Mouse (Mus musculus) cerebellum, adult 9-10 months (tissue): ENCODE measurements around the gene B3gnt3.
A peak's percentile ranks its signal among the peaks of the same experiment; 100 is the strongest.
"Not testable (repeated sequence)": the region's sequence is repeated elsewhere in the genome, so short reads cannot be mapped to it uniquely, and the experiment has no call there.

ENCODE experiments used
- DNase-seq: peaks from one replicate; pipeline ENCODE4 v3.0.0; 2022

The B3gnt3 gene

DNA sequence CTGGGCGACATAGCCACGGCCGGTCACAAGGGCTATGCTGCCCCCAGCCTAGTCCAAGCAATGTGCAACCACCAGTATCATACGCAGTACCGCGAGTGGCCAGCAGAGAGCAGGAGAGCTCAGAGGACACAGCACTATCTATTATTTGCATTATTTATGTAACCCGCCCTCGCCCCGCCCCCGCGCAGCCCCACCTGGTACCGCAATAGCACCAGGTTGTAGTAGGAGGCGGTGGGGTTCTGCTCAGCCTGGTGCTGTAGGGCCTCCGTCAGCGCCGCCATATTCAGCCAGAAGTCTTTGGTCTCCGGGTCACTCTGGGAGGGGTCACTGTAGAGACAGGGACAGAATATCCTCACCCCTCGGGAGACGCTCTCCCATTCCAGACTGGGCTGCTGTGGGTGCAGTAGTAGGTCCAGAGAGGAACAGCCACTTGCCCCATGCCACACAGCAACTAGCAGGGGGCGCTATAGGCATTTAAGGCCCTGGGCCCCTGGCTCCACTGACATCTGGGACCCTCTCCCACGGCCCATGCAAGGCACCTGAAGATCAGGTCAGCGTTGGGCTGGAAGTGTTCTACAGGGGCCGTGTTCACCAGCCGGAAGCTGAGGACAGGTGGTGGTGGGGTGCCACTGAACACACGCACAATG is 8.3 kb upstream of the B3gnt3 start:
- DNase-seq = peak; percentile 97

DNA sequence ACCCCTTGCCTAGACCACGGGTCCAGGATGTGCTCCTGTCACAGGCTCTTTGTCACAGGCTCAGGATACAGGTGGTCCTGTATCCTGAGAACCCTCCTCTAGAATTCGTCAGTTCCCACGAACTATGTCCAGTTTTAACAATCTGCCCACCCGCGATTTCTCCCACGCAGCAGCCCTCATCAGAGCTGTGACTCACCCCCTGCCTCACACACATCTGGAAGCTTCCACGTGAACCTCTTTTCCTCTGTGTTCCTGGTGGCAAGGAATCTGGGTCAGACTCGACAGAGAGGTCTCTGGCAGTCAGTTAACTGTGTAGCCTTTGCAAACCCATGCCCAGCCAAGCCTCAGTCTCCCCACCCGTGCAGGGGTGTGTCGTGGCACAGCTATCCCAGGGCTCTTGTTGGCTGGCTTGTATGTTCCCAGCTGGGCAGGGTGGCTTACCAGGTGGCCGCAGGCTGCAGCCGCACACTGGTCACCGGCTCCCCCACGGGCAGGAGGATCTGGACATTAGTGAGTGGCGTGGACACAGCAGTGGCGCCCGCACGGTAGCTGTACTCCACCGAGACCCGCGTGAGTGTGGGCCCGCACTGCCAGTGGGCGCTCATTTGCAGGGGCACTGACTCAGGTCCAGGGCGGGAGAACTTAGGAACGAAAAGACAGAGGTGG is 7.7 kb upstream of the B3gnt3 start:
- DNase-seq = no peak

DNA sequence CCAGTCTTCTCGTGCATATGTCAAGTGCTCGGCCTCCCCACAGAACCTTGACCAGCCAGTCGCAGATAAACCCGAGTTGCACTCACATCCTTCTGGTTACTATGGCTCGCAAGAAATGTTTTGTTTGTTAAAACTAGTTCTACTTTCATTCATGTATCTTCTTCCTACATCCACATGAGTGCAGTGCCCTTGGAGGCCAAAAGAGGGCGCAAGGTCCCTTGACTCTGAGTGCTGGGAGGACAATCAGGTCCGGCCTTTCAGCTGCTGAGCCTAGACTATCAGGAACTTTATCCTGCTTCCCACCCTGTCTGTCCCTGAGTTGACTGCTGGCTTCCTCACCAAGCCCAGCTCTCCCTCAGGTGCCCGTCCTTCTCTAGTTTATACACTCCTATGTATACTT is 6.3 kb upstream of the B3gnt3 start:
- peak; percentile 66 for DNase-seq

DNA sequence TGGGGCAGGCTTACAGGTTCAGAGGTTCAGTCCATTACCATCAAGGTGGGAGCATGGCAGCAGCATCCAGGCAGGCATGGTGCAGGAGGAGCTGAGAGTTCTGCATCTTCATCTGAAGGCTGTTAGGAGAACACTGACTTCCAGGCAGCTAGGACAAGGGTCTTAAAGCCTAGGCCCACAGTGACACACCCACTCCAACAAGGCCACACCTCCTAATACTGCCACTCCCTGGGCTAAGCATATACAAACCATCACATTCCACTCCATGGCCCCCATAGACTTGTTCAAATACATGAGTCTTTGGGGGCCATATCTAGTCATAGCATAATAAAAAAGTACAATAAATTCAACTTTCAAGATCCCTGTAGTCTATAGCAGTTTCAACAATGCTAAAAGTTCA is 1.8 kb upstream of the B3gnt3 start:
- not testable (repeated sequence) for DNase-seq

DNA sequence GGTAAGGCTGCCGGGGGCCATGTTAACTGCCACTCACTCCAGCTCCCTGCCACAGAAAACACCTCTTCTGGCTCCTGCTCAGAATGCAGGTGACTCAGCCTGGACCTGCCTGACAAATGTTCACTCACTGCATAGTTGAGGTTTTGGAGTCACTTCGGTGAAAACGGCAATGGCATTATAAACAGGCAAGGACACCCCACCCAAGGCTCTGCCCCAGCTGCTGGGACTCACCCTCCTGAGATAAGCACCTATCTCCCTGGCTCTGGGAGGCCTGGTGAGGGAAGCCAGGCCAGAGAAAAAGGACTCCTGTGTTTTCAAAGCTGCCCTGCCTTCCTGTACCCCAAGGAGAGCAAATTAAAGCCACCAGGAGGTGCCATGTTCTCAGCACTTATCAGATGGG is 1.3 kb upstream of the B3gnt3 start:
- no peak for DNase-seq

DNA sequence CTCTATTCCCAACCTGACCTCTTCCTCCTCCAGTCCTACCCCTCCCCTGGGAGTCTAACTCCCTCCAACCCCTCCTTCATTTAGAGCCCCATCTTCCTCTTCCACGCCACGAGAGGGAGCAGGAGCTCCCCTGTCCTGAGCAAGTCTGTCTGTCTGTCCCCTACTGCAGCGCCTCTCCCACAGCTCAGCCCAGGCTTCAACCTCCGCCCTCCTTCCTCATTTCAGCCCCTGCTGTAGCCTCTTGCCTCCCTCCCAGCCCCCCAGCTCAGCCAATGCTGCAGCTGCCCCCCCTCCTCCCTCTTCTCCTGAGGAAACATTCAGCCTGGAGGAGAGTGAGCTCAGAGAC is 471 bp upstream of the B3gnt3 start:
- no peak for DNase-seq

DNA sequence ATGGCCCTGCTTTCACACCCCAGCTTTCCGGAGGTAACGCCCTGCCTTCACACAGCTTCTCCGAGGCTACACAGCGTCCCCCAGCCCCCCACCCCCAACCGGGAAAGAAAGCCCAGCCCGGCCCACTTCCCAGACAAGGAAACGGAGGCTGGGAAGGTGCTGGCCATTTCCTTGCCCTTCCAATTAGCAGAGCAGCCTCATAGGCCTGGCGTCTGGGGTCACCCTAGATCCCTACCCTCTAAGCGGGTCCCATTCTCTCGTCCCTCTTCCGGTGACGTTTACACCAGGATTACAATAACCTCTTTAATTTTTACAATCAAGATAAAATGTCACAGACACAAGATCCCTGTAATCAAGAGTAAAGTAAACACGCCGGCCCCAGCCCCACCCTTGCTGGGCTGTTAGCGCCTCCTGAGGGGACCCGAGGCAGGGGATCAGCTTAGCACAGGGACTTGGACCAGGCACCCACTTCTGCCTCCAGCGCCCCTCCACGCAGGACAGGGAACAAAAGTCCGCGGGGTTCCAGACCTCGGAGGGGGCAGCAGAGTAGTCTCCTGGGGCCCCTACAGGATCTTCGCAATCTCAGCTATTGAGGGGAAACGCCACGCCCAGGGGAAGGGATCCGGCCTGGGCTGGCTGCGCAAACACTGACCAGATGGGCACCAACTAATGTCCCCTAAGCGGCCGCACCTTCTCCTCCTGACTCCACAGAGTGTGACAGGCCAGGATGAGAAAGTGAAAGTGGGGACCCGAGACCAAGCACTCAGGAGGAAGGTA is 908 bp downstream of the B3gnt3 start:
- no peak for DNase-seq

DNA sequence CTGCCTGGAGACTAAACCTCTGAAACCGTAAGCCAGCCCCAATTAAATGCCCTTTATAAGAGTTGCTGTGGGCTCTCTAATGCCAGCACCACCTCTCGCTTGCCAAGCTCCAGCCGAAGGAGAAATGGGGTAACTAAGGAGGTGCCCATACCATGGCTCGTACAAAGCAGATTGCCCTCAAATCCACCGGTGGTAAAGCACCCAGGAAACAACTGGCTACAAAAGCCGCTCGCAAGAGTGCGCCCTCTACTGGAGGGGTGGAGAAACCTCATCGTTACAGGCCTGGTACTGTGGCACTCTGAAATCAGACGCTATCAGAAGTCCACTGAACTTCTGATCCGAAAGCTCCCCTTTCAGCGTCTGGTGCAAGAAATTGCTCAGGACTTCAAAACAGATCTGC is 6.1 kb downstream of the B3gnt3 start:
- DNase-seq = not testable (repeated sequence)

DNA sequence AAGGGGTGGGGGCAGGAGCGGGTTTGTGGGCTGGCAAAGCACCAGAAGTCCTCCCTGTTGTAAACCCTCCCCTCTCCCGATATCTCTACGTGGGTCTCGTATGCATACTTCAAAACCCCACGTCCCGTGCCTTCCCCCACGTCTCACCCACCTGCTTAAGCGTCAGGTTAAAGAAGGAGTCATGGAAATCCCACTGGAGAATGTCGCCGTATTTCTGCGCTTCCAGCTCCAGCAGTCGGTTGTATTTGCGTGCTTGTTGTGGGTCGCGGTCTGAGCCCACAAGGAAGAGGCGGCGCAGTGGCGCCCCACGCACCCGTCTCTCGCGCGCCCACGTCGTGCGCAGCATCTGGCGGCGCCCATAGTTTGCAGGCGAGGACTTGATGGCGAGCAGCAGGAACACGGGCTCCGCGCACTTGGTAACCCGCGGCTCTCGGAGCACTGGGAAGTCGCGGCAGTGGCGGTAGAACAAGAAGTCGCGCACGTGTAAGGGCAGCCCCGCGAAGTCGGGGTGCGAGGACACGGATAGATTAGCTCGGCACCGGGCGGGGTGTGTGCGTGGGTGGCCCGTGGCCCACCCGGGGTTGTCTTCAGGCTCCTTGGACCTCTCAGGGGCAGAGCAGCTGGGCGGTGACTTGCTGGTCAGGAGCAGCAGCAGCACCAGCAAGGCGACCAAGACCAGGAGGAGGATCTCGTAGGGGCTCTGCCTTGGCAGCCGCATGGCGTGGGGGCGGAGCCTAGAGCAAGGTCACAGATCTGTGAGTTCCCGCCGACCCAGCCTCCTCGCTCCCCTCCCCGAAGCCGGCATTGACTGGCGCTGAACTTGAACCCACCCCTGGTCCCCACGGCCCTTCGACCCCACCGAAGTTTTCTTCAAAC is 8.2 kb downstream of the B3gnt3 start:
- DNase-seq = no peak

DNA sequence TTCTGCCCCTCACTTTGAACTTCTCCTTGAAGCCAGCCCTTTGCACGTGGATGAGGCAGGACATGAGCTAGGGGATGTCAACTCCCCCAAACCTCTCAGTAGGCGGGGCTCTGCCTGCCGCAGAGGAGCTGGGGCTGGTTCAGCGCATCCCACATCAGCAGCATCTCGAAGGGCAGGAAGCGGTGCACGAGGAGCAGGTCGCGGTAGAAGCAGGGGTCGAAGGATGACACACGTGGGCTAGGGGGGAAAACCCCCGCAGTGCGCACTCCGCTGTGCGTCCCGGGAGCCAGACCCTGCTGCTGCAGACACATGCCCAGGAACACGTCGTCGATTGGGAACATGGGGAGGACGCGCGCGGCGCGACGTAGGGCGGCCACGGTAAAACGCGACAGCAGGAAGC is 9.1 kb downstream of the B3gnt3 start:
- DNase-seq = no peak

DNA sequence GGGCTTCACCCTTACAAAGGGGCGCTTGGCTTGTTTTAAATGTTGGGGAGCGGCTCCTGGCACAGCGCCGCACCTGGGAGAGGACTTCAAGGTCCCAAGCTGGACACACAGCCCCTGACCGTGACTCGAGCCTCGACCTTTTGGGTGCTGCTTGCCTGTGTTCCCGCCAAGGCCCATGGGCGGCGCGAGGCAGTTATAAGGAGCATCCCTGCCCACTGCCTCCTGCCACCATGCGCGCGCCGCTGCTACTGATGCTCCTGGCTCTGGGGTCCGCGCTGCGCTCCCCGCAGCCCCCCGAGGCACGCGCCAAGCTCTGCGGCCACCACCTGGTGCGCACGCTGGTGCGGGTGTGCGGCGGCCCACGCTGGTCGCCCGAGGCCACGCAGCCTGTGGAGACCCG is 12.6 kb downstream of the B3gnt3 start, which contains the start of gene Insl3:
Gene Insl3, plus strand, starts transcription at position 187 of the 400 bp plus-strand sequence.
- DNase-seq = no peak

DNA sequence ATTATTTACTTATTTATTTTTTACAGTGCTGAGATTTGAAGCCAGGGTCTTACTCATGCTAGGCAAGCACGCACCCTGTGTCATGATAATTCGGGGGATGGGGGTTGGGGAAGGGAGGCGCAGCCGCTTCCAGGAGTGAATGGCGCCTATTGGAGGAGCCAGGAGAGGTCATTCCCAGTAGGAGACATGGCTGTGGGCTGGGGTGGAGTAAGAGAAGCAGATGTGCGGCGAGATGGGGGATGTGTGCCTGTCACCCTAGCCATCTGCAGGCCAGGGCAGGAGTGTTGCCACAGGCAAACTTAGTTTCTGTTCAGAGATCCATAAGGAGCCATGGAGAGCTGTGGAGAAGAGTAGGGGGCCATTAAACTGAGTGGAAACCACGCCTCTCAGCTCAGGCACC is 14.0 kb downstream of the B3gnt3 start:
- DNase-seq = no peak

DNA sequence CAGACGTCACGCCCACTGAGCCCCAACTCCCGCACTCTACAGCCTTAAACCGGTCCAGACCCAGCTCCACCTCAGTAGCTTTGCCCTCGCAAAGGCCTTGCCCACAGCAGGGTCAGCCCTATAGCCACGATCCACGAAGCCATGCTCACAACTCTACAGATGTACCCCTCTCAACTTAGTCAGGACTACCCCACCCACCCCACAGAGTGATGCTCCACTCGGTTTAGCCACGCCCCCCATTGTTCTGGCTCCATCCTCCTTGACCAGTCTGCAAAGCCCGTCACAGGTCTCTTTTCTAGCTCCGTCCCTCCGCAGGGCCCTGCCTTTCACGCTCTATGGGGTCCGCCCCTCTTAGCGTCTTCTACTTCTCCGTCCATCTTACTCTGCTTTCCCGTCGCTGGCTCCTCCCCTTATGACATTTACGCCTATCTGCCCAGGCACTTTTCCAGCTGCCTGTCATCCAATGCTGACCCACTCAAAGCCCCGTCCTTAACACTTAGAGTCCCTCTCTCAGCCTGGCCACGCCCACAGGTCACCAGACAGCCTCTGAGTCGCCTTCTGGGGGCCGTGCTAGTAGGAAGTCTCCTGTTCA is 15.3 kb downstream of the B3gnt3 start:
- no peak for DNase-seq

DNA sequence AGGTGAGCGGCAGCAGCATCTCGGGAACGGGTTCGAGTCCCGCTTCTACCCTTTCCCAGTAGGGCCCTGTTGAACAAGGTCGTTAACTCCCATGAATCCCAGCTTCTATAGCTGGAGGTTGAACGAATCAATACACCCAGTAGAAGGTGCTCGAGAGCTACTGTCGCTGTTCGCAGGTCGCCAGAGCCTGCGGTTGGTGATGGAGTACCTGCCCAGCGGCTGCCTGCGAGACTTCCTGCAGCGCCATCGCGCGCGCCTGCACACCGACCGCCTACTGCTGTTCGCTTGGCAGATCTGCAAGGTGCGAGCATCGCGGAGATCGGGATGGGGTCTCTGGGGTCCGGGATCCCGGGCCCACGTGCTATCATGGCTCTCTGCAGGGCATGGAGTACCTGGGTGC is 16.0 kb downstream of the B3gnt3 start:
- peak; percentile 22 for DNase-seq

DNA sequence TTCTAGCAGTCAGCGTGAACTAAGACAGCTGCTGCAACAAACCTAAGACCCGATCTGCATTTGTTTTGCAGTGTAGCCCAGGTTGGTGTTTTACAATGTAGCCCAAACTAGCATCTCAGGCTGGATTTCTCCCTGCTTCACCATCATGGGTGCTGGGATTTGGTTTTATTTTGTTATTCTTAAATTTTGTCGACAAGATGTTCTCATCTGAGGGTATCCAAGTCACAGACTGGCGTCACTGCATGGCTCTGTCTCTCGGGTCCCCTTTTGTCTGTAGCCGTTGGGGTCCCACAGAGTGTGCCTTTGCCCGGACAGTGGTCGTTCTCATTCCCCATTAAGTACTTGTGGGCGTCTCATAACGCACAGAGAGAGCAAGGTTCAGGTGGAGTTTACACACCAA is 16.9 kb downstream of the B3gnt3 start:
- DNase-seq = no peak

DNA sequence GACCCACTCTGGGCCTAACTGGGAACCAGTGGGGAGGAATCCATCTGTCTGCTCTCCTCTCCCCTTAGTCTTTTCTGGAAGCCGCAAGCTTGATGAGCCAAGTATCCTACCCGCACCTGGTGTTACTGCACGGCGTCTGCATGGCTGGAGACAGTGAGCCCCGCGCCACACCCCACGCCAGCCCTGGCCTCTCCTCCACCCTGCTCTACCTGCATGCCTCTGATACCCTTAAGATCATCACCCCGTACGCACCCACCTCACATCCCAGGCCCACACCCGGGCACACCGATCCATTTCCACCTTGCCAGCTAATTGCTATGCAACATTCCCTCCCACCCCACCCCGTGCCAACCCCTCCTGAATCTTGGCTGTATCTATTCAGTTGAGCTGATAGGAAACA is 18.8 kb downstream of the B3gnt3 start:
- DNase-seq = no peak

DNA sequence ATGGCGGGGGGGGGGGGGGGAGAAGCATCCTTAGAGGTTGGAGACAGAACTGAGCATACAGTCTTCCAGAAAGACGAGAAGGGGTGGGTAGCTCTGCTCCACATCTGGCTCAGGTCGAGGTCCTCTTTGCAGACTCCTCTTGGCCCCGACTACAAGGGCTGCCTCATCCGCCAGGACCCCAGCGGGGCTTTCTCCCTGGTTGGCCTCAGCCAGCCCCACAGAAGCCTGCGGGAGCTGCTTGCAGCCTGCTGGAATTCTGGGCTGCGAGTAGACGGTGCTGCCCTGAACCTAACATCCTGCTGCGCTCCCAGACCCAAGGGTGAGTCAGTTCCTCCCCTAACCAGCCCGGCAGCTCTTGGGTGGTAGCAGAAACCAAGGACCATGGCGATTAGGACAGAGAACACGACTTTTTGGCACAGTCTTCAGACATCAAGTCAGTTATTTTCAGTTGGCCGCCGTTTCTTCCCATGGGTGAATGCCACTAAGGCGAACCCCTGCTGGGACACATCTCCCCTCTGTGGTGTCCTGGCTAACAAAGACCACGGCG is 20.1 kb downstream of the B3gnt3 start:
- DNase-seq = peak; percentile 28

DNA sequence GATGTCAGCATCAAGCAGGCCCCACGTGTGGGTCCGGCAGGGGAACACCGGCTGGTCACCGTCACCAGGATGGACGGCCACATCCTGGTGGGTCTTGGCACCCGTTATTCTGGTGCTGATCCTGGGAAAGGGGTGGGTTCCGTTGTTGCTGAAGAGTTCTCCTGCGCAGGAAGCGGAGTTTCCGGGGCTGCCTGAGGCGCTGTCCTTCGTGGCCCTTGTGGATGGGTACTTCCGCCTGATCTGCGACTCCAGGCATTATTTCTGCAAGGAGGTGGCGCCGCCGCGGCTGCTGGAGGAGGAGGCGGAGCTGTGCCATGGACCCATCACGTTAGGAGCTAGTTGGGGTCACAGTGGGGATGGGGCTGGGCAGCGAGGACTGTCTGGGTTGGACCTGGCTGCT is 21.1 kb downstream of the B3gnt3 start:
- peak; percentile 35 for DNase-seq

DNA sequence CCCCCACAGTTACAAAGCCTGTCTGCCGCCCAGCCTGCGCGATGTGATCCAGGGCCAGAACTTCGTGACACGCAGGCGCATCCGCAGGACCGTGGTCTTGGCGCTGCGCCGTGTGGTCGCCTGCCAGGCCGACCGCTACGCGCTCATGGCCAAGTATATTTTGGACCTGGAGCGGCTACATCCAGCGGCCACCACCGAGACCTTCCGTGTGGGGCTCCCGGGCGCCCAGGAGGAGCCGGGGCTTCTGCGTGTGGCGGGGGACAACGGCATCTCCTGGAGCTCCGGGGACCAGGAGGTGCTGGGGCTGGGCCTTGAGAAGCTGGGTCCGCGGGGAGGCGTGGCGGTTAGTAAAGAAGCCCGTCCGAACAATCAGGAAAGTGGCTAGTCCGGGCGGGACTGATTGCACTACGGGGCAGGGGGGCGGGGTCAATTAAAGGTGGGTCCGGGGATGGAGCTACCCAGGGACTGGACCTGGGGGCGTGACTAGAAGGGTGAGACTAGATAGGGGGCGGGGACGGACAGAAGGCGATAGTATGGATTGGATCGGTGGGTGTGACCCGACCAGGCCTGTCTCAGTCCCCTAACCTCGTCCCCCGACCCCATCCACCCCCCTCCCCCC is 21.9 kb downstream of the B3gnt3 start:
- peak; percentile 61 for DNase-seq

DNA sequence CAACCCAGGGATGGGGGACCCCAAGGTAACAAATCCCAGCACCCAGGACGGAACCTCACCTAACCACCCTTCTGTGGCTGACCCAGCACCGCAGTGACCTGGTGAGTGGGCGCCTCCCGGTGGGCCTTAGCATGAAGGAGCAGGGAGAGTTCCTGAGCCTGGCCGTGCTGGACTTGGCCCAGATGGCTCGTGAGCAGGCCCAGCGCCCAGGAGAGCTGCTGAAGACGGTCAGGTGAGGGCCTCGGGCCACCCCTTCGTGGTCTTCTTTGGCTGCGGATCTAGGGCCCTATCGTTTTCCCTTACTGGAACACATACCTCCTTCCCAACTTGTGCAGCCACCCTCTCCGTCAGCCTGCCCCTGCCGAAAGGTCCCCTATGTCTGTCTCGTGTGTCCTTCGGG is 22.5 kb downstream of the B3gnt3 start:
- peak; percentile 49 for DNase-seq

DNA sequence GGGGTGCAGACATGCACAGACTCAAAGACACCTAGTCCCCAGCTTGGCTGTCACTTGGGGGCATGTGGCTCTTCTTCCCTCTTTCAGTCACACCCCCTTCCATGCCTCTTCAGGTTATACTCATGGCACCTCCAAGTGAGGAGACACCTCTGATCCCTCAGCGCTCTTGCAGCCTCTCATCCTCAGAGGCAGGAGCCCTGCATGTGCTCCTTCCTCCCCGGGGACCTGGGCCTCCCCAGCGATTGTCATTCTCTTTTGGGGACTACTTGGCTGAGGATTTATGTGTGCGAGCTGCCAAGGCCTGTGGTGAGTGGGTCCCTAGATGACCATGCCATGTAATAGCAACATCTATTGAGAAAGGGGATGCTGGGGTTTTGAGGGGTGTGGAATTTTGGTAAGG is 23.4 kb downstream of the B3gnt3 start:
- DNase-seq = no peak

DNA sequence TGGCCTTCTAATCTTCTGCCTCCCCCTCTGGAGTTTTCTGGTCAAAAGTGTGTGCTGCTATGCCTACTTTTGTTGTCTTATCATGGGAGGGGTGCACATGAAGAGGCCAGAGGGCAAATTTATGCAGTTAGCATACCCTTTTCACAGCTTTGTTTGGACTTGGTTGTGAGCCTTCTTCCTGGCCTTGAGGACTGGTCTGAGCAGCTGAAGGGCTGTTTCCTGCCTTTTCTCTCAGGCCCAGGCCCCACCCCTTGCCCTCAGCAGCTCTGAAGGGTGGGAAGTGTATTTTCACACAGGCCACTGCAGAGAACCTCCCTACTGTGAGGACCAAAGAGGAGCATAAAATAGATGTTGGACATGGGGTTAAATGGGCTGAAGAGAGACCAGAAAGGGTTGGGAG is 24.0 kb downstream of the B3gnt3 start:
- DNase-seq = peak; percentile 52
